Mouse (Mus musculus) bone marrow, adult 2 months (tissue): ENCODE results near the gene Tex101.
A peak's percentile ranks its signal among the peaks of the same experiment; 100 is the strongest.
"Not testable (repeated sequence)": the region's sequence is repeated elsewhere in the genome, so short reads cannot be mapped to it uniquely, and the experiment has no call there.

ENCODE experiments used
- CTCF ChIP-seq: fragments of 200-500 bp; IDR thresholded peaks from 2 replicates; pipeline ENCODE4 v1.5.1; 2011; ENCODE audit warnings: low read length, control low read depth; ENCODE audit not compliant: control insufficient read depth, insufficient read depth
- POLR2A ChIP-seq: fragments of 200-500 bp; IDR thresholded peaks from 2 replicates; pipeline ENCODE4 v1.6.1; 2011; ENCODE audit warnings: low read depth, mild to moderate bottlenecking, control low read depth, low read length, borderline replicate concordance; ENCODE audit not compliant: control insufficient read depth

GRCm38 (mm10) chr7:24684121-24684520 lies 7.6 kb upstream of the Tex101 start:
- TF ChIP-seq CTCF: peak; percentile 12; the same call in 1 of the 2 replicates
- TF ChIP-seq POLR2A: not testable (repeated sequence)
